ENCODE assay signal across 1 mouse cellular context in the genomic region with DNA sequence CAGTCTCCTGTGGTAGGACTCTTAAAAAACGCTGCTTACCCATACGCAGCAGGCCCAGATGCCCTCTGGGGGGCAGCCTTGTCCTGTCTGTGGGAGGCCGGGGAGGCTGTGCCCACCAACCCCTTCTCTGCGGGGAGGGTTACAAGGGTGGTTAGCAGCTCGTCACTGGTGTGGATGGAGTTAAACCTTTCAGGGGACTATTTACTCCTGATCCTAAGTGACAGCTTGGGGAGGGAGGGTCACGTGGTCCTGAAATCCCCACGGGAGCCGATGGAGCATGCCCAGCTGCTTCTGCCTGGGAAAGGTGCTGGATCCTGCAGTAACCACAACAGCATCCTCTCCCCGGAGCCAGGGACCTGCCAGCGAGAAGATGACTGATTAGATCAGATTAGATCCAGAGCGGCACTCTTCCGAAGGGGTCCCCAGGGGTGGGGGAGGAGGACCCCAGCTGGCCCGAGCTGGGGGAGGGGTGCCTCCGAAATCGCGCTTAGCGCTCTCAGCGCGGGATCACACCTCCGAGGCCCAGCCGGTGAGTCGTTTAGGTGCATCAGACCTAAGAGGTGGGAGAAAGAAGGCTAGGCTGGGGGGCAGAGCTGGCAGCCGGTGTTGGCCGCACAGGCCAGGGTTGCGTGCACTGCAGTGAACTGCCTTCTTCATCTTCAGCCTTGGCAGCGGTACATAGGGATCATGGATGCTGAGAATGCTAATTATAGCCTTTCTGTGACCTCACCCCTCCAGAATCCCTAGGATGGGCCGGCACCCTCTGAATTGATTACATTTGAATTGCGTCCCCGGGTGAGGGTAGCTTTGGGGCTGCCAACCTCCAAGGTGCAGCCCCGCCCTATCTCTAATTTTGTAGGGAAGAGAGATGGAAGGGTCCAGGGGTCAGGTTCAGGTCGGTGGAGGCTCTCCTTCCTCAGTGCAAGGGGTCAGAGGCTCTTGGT.
TF ChIP-seq lines count a peak whose summit lies in the region.

No protein-coding gene starts in this region.

TF ChIP-seq in CH12.LX, 34 proteins besides CTCF, POLR2A, EP300 and RAD21:
- TF ChIP-seq MAX (IDR thresholded peaks at IDR 0.05; ENCODE audit: low read length) (peak; percentile 42; the same call in 1 of the 2 replicates), CHD2 (IDR thresholded peaks at IDR 0.05; ENCODE audit: low read length) (peak; percentile 23; the same call in 1 of the 2 replicates), USF1 (IDR thresholded peaks at IDR 0.05; ENCODE audit: low read depth, low read length) (peak; percentile 59), NRF1 (IDR thresholded peaks at IDR 0.05; ENCODE audit: low read depth, low read length) (peak; percentile 47; the same call in 1 of the 2 replicates), SMC3 (IDR thresholded peaks at IDR 0.05; ENCODE audit: low read depth, low read length) (peak; percentile 70), USF2 (conservative IDR thresholded peaks at IDR 0.05; ENCODE audit: low read depth, low read length) (peak; percentile 42; the same call in 1 of the 2 replicates), UBTF (IDR thresholded peaks at IDR 0.05; ENCODE audit: low read depth, low read length) (no peak), IRF4 (IDR thresholded peaks at IDR 0.05; ENCODE audit: low read depth, low read length) (no peak)
TF ChIP-seq in CH12.LX: peak in this region for 6.
